Mouse (Mus musculus): ENCODE measurements around the gene Tnr. TPM values are rescaled to one million over a fixed set of nuclear protein-coding genes. Genes with fewer than 3 reads are reported as not detected.

Gene Tnr
- polyA plus RNA-seq, 1 experiment from 2014 or later, result 0.63 TPM

DNA sequence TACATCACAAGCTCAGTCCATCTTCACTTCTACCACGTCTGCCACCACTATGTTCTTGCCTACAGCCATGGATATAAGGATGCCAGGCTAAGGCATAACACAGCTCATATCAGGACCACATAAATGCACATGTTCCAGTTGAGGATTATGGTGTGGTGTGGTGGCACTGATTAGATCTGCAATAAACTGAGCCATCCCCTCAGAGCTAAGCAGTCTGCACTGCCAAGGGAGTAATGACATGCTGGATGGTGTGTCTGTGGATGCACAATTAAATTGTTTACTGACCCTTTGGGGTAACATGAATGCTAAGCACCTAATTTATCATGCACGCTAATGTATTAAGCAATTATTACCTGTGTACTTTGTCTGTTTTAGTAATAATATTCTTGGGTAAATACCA lies 95.6 kb downstream of the Tnr start:
- DNase-seq (ENCODE audit: low spot score) (no peak), ATAC-seq (replicated peaks; ENCODE audit: insufficient number of reproducible peaks, low FRiP score, low TSS enrichment, low read depth) (no peak)
- Histone ChIP-seq H3K4me3 (ENCODE audit: low read depth, low read length) (no peak overlapping the region), H3K36me3 (replicated peaks; ENCODE audit: control insufficient read depth, insufficient read depth, low read depth, low read length) (no peaks in the 10 kb centered on the region), H3K9ac (replicated peaks; ENCODE audit: low read length) (no peak overlapping the region), H3K9me3 (replicated peaks; ENCODE audit: control insufficient read depth, low read length) (no peaks in the 10 kb centered on the region), H3K4me1 (ENCODE audit: control insufficient read depth, insufficient read depth, low read length) (no peaks in the 10 kb centered on the region), H3K4me2 (ENCODE audit: low read depth, low read length) (no peak overlapping the region), H3K27me3 (ENCODE audit: control insufficient read depth, insufficient read depth, low read length) (no peaks in the 10 kb centered on the region), H3K27ac (replicated peaks; ENCODE audit: low read depth, low read length) (no peak overlapping the region)
- WGBS, result 79% methylated on average over 2 of the region's 2 CpGs

DNA sequence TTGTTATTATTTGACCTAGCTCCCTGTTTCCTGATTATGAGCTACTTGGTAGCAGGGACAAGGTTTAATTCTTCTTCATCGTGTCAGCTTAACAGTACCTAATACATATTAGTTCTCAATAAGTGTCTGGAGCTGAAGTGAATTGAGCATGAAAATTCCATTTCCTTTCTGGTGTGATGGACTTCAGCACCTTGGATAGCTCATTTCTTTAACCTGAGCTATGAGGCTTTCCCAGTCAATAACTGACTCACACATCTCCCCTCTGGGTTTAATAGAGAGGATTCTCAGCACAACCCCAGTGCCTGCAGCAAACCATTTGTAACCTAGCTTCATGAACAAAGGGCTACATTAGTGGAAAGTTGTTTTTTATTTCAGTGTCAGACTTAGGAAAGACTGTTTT lies 97.8 kb downstream of the Tnr start:
- WGBS, result 52% methylated on average over 1 of the region's 1 CpGs

DNA sequence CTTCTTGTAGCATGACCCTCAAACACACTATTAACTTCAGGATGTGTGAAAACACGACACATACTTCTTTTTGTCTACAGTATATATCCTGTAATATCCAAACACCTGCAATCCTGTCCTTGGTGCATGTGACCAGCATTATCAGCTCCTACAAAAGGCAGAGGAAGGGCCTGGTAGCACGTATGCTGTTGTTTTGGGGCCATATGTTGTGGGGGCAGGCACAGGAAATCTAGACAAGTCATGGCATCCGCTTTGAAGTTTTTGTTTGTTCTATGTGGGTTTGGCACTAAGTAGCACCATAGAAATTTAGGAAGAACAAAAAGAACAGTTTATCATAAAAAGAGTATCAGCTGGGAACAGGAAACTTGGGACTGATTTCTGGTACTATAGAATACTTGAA lies 105.5 kb downstream of the Tnr start:
- WGBS, result 89% methylated on average over 3 of the region's 3 CpGs
- H3K9me3 ChIP-seq (replicated peaks; ENCODE audit: control insufficient read depth, low read length), result no peaks in the 10 kb centered on the region
- H3K9ac ChIP-seq (replicated peaks; ENCODE audit: low read length), result no peak overlapping the region
- H3K36me3 ChIP-seq (replicated peaks; ENCODE audit: control insufficient read depth, insufficient read depth, low read depth, low read length), result no peaks in the 10 kb centered on the region
- DNase-seq (ENCODE audit: low spot score) (no peak), ATAC-seq (replicated peaks; ENCODE audit: insufficient number of reproducible peaks, low FRiP score, low TSS enrichment, low read depth) (no peak)
- H3K4me1 ChIP-seq (ENCODE audit: control insufficient read depth, insufficient read depth, low read length), result no peaks in the 10 kb centered on the region
- no peak overlapping the region for H3K4me3 ChIP-seq (ENCODE audit: low read depth, low read length)
- H3K27me3 ChIP-seq (ENCODE audit: control insufficient read depth, insufficient read depth, low read length), result no peaks in the 10 kb centered on the region
- no peak overlapping the region for H3K27ac ChIP-seq (replicated peaks; ENCODE audit: low read depth, low read length)
- no peak overlapping the region for H3K4me2 ChIP-seq (ENCODE audit: low read depth, low read length)

More for the DNA sequence above, 97.8 kb downstream of the Tnr start:
- Histone ChIP-seq H3K36me3 (replicated peaks; ENCODE audit: control insufficient read depth, insufficient read depth, low read depth, low read length) (no peaks in the 10 kb centered on the region), H3K4me1 (ENCODE audit: control insufficient read depth, insufficient read depth, low read length) (no peaks in the 10 kb centered on the region), H3K9me3 (replicated peaks; ENCODE audit: control insufficient read depth, low read length) (no peaks in the 10 kb centered on the region), H3K9ac (replicated peaks; ENCODE audit: low read length) (no peak overlapping the region), H3K27ac (replicated peaks; ENCODE audit: low read depth, low read length) (no peak overlapping the region), H3K4me3 (ENCODE audit: low read depth, low read length) (no peak overlapping the region), H3K27me3 (ENCODE audit: control insufficient read depth, insufficient read depth, low read length) (no peaks in the 10 kb centered on the region), H3K4me2 (ENCODE audit: low read depth, low read length) (no peak overlapping the region)
- DNase-seq (ENCODE audit: low spot score) (peak; percentile 83), ATAC-seq (replicated peaks; ENCODE audit: insufficient number of reproducible peaks, low FRiP score, low TSS enrichment, low read depth) (no peak)

DNA sequence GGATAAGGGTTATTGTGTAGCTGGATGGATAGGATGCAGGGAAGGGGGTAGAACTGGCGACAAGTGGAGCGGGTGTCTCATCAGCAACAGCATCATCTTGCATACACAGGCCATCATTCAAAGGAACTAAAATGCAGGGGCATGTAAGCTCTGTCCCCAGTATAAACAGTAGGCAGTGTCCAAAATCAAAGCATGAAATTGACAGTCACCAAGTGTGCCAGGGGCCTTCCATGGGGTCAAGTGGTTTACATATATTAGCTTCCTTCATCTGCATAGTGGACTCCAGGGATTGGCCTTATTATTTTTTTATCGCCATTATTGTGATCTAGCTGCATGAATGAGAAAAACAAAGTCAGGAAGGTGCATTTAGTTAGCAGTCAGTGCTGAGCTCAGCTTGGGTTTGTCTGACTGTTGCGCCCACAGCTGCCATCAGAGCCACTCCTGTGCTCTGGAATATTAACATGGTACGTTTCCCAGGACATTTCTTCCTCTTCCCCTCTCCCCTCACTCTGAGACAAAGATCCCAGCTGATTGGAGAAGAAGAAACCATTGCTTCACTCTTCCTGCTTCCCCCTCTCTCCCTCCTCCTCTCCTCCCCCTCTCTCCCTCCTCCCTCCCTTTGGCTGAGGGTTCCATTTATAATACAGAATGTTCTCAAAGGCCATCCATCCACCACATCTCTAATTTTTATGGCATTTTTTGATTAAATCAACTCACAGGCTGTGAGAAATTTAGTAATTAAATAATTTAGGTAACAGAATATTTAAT lies 106.4 kb downstream of the Tnr start:
- DNase-seq (ENCODE audit: low spot score), result no peak
- Histone ChIP-seq H3K9me3 (replicated peaks; ENCODE audit: control insufficient read depth, low read length) (no peaks in the 10 kb centered on the region), H3K4me2 (ENCODE audit: low read depth, low read length) (no peak overlapping the region), H3K9ac (replicated peaks; ENCODE audit: low read length) (no peak overlapping the region), H3K4me1 (ENCODE audit: control insufficient read depth, insufficient read depth, low read length) (no peaks in the 10 kb centered on the region), H3K4me3 (ENCODE audit: low read depth, low read length) (no peak overlapping the region), H3K36me3 (replicated peaks; ENCODE audit: control insufficient read depth, insufficient read depth, low read depth, low read length) (no peaks in the 10 kb centered on the region), H3K27ac (replicated peaks; ENCODE audit: low read depth, low read length) (no peak overlapping the region), H3K27me3 (ENCODE audit: control insufficient read depth, insufficient read depth, low read length) (no peaks in the 10 kb centered on the region)
- no peak for ATAC-seq (replicated peaks; ENCODE audit: insufficient number of reproducible peaks, low FRiP score, low TSS enrichment, low read depth)
- WGBS, result 67% methylated on average over 5 of the region's 5 CpGs

DNA sequence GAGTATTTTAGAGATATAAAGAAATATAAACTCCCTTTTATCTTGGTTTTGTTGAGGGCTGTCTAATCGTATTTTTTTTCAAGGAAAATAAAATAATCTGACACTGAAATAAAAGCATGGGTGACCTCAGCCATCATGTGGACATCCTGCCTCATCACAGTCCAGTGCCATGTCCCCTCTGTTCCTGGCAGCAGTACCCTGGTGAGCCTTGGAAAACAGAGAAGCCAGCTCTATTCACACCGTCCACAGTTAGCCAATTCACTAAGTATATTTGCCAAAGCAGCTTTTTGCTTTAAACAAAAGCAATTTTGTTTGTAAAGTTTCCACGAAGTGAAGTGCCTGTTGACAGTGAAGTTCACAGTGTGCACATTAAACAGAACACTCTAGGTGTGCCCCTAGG lies 109.0 kb downstream of the Tnr start:
- H3K9ac ChIP-seq (replicated peaks; ENCODE audit: low read length), result no peak overlapping the region
- DNase-seq (ENCODE audit: low spot score) (no peak), ATAC-seq (replicated peaks; ENCODE audit: insufficient number of reproducible peaks, low FRiP score, low TSS enrichment, low read depth) (no peak)
- 67% methylated on average over 3 of the region's 3 CpGs for WGBS
- H3K4me3 ChIP-seq (ENCODE audit: low read depth, low read length), result no peak overlapping the region
- H3K27ac ChIP-seq (replicated peaks; ENCODE audit: low read depth, low read length), result no peak overlapping the region
- H3K36me3 ChIP-seq (replicated peaks; ENCODE audit: control insufficient read depth, insufficient read depth, low read depth, low read length), result no peaks in the 10 kb centered on the region
- H3K4me1 ChIP-seq (ENCODE audit: control insufficient read depth, insufficient read depth, low read length), result no peaks in the 10 kb centered on the region
- H3K9me3 ChIP-seq (replicated peaks; ENCODE audit: control insufficient read depth, low read length), result no peaks in the 10 kb centered on the region
- no peaks in the 10 kb centered on the region for H3K27me3 ChIP-seq (ENCODE audit: control insufficient read depth, insufficient read depth, low read length)
- no peak overlapping the region for H3K4me2 ChIP-seq (ENCODE audit: low read depth, low read length)

DNA sequence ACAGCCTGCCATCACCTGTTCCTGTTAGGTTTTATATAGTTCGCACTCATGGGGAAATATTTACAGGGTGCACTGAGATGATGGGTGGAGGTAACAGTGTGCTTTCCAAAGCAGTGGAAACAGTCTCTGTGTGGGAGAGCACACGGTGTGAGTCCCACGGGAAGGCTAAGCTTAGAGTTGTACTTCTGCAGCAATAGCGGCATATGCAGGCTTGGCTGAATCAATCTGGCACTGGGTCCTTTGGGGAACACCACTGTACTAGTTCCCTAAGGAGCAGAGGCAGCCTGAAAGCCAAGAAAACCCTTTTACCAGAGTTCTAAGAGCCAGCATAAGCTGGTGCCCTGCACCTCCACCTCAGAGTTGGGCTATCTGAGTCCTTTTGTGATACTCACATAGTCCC lies 115.8 kb downstream of the Tnr start:
- Histone ChIP-seq H3K9ac (replicated peaks; ENCODE audit: low read length) (no peak overlapping the region), H3K4me1 (ENCODE audit: control insufficient read depth, insufficient read depth, low read length) (no peaks in the 10 kb centered on the region), H3K36me3 (replicated peaks; ENCODE audit: control insufficient read depth, insufficient read depth, low read depth, low read length) (no peaks in the 10 kb centered on the region), H3K9me3 (replicated peaks; ENCODE audit: control insufficient read depth, low read length) (no peaks in the 10 kb centered on the region), H3K27ac (replicated peaks; ENCODE audit: low read depth, low read length) (no peak overlapping the region), H3K27me3 (ENCODE audit: control insufficient read depth, insufficient read depth, low read length) (no peaks in the 10 kb centered on the region), H3K4me3 (ENCODE audit: low read depth, low read length) (no peak overlapping the region), H3K4me2 (ENCODE audit: low read depth, low read length) (no peak overlapping the region)
- ATAC-seq (replicated peaks; ENCODE audit: insufficient number of reproducible peaks, low FRiP score, low TSS enrichment, low read depth) (no peak), DNase-seq (ENCODE audit: low spot score) (no peak)
- 85% methylated on average over 4 of the region's 4 CpGs for WGBS

DNA sequence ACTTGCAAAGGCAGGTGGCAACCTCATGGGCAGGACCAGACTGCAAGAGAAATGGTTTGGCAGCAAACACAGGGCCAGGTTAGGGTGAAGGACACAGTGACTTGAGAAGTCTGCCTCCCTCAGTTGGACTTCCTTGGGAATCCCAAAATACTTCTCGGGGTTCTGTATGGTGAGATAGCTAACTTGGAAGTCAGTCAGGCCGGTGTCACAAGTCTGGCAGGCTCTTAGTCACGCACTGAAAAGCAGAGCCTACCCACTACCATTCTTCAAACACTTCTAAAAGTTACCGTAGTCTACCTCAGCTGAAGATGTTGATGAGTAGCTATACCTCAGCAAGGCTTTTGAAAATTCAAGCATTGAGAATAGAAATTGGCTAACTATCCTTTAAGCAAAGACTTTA lies 122.2 kb downstream of the Tnr start:
- Histone ChIP-seq H3K27me3 (ENCODE audit: control insufficient read depth, insufficient read depth, low read length) (no peaks in the 10 kb centered on the region), H3K4me3 (ENCODE audit: low read depth, low read length) (no peak overlapping the region), H3K9me3 (replicated peaks; ENCODE audit: control insufficient read depth, low read length) (no peaks in the 10 kb centered on the region), H3K4me1 (ENCODE audit: control insufficient read depth, insufficient read depth, low read length) (no peaks in the 10 kb centered on the region), H3K9ac (replicated peaks; ENCODE audit: low read length) (no peak overlapping the region), H3K36me3 (replicated peaks; ENCODE audit: control insufficient read depth, insufficient read depth, low read depth, low read length) (no peaks in the 10 kb centered on the region), H3K27ac (replicated peaks; ENCODE audit: low read depth, low read length) (no peak overlapping the region), H3K4me2 (ENCODE audit: low read depth, low read length) (no peak overlapping the region)
- WGBS, result 88% methylated on average over 4 of the region's 4 CpGs
- no peak for DNase-seq (ENCODE audit: low spot score)
- ATAC-seq (replicated peaks; ENCODE audit: insufficient number of reproducible peaks, low FRiP score, low TSS enrichment, low read depth), result no peak

DNA sequence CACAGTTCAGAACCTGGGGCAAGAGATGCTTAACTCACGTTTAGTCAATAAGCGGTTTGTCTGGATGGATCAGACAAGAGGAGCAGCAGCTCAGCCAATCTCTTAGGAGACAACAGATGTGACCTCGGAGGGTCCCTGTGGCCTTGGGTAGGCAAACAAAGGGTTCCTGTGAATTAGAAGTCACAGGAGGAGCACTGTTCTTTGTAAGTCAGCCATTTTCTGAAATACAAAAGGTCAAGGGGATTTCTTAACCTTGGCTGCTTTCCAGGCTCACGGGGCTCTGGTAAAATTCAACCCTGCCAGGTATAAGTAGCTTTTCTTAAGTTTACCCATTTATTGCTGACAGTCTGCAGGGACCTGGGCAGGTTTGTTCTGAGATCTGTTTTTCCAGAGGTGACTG lies 126.9 kb downstream of the Tnr start:
- no peak overlapping the region for H3K4me3 ChIP-seq (ENCODE audit: low read depth, low read length)
- WGBS, result 18% methylated on average over 4 of the region's 4 CpGs
- H3K27ac ChIP-seq (replicated peaks; ENCODE audit: low read depth, low read length), result no peak overlapping the region
- no peaks in the 10 kb centered on the region for H3K27me3 ChIP-seq (ENCODE audit: control insufficient read depth, insufficient read depth, low read length)
- no peaks in the 10 kb centered on the region for H3K4me1 ChIP-seq (ENCODE audit: control insufficient read depth, insufficient read depth, low read length)
- H3K9me3 ChIP-seq (replicated peaks; ENCODE audit: control insufficient read depth, low read length), result no peaks in the 10 kb centered on the region
- ATAC-seq (replicated peaks; ENCODE audit: insufficient number of reproducible peaks, low FRiP score, low TSS enrichment, low read depth) (no peak), DNase-seq (ENCODE audit: low spot score) (no peak)
- H3K36me3 ChIP-seq (replicated peaks; ENCODE audit: control insufficient read depth, insufficient read depth, low read depth, low read length), result no peaks in the 10 kb centered on the region
- no peak overlapping the region for H3K9ac ChIP-seq (replicated peaks; ENCODE audit: low read length)
- H3K4me2 ChIP-seq (ENCODE audit: low read depth, low read length), result no peak overlapping the region

Measured in embryonic facial prominence, embryonic 11.5 days (tissue).